Mouse (Mus musculus) neural tube, embryonic 12.5 days (tissue): Measurements from ENCODE around the gene Tmtc1. TPM values are rescaled to one million over a fixed set of nuclear protein-coding genes. Genes with fewer than 3 reads are reported as not detected.

ENCODE experiments used
- ATAC-seq: fragments of 200-750 bp; cut with Nextera tagmentation; 2 replicates; pipeline ENCODE4 v1.8.0; 2017; ENCODE audit warnings: low read depth, mild to moderate bottlenecking, moderate TSS enrichment, moderate library complexity; ENCODE audit not compliant: low FRiP score
- H3K27ac ChIP-seq: fragments of 300-500 bp; sonication (generic); 2 replicates; pipeline ENCODE4 v1.5.1; 2016
- H3K27me3 ChIP-seq: fragments of 300-500 bp; sonication (generic); replicated peaks from 2 replicates; pipeline ENCODE4 v1.6.1; 2016; ENCODE audit warnings: mild to moderate bottlenecking
- H3K36me3 ChIP-seq: fragments of 300-500 bp; sonication (generic); 2 replicates; pipeline ENCODE4 v1.6.1; 2016; ENCODE audit warnings: mild to moderate bottlenecking
- H3K4me1 ChIP-seq: fragments of 300-500 bp; sonication (generic); 2 replicates; pipeline ENCODE4 v1.6.1; 2016
- H3K4me2 ChIP-seq: fragments of 300-500 bp; sonication (generic); replicated peaks from 2 replicates; pipeline ENCODE4 v1.6.1; 2016; ENCODE audit warnings: mild to moderate bottlenecking
- H3K4me3 ChIP-seq: fragments of 300-500 bp; sonication (generic); 2 replicates; pipeline ENCODE4 v1.5.1; 2016
- H3K9ac ChIP-seq: fragments of 300-500 bp; sonication (generic); 2 replicates; pipeline ENCODE4 v1.6.1; 2016; ENCODE audit warnings: mild to moderate bottlenecking
- H3K9me3 ChIP-seq: fragments of 300-500 bp; sonication (generic); 2 replicates; pipeline ENCODE4 v1.6.1; 2016; ENCODE audit warnings: mild to moderate bottlenecking
- WGBS: fragments of 180-500 bp; shearing (Covaris S2); methylation state at CpG from one replicate; pipeline ENCODE4 v1.1.7; 2016; 5-methylcytosine and 5-hydroxymethylcytosine counted together
- polyA plus RNA-seq: library from polyadenylated mRNA; unstranded; fragments of >200 nt; fragmentation: Nextera tagmentation; extraction: Ambion mirVana; gene quantifications from 2 replicates; pipeline ENCODE4 v1.2.1, GENCODE M21; 2016

Gene Tmtc1
- polyA plus RNA-seq, 1 experiment from 2014 or later, result 2.3 TPM

DNA sequence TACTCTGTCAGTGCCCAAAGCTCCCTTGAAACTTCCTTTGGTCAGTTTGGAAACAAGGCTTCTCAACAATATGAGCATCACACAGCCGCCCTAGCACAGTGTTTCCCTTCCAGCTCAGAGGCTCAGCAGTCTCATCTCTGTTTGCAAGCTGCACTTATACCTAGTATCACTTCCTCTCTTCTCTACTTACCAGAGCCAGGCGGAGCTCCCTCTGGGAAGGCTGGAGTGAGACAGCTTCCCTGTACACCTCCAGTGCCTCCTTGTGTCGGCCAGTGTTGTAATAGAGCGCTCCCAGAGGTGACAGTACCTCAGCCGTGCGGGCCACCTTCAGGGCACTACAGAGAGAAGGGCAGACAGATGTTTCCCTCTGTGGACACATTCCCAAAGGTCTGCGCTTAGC, 197.6 kb downstream of the Tmtc1 start:
- H3K27me3 ChIP-seq, result no peaks in the 10 kb centered on the region
- H3K36me3 ChIP-seq, result no peaks in the 10 kb centered on the region
- no peaks in the 10 kb centered on the region for H3K9me3 ChIP-seq
- H3K4me1 ChIP-seq, result no peaks in the 10 kb centered on the region
- H3K4me2 ChIP-seq, result no peak overlapping the region
- WGBS, result 81% methylated on average over 7 of the region's 7 CpGs
- no peak overlapping the region for H3K9ac ChIP-seq
- H3K27ac ChIP-seq, result no peak overlapping the region
- no peak overlapping the region for H3K4me3 ChIP-seq
- ATAC-seq, result no peak

DNA sequence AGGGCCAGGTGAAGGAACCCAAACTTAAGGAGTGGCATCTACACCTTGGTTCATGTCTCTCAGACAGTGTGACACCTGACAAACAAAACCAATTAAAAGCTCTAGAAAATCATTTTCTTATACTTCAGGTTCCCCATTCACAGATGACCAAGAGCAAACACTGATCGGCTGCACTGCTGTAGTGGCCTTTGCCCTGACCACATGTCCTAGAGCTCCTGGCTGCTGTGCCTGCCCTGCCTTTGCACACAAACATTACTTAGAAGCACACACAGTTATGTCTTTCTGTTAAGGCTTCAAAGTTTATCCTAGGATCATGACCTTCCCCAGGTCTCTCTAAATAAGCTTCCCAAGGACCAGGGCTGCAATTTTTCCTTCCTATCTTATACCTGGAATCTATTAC, 199.4 kb downstream of the Tmtc1 start:
- Histone ChIP-seq H3K9ac (no peak overlapping the region), H3K36me3 (no peaks in the 10 kb centered on the region), H3K27ac (no peak overlapping the region), H3K4me1 (no peaks in the 10 kb centered on the region), H3K4me2 (no peak overlapping the region), H3K4me3 (no peak overlapping the region), H3K9me3 (no peaks in the 10 kb centered on the region), H3K27me3 (no peaks in the 10 kb centered on the region)
- ATAC-seq, result no peak
- 84% methylated on average over 1 of the region's 1 CpGs for WGBS

GRCm38 (mm10) chr6:148242304-148242703, 201.9 kb downstream of the Tmtc1 start:
- 63% methylated on average over 3 of the region's 3 CpGs for WGBS
- Histone ChIP-seq H3K4me3 (no peak overlapping the region), H3K27me3 (no peaks in the 10 kb centered on the region), H3K9me3 (no peaks in the 10 kb centered on the region), H3K9ac (no peak overlapping the region), H3K4me2 (no peak overlapping the region), H3K27ac (no peak overlapping the region), H3K4me1 (no peaks in the 10 kb centered on the region), H3K36me3 (no peaks in the 10 kb centered on the region)
- ATAC-seq, result no peak

GRCm38 (mm10) chr6:148241685-148242084, 202.5 kb downstream of the Tmtc1 start:
- no peak overlapping the region for H3K9ac ChIP-seq
- H3K36me3 ChIP-seq, result no peaks in the 10 kb centered on the region
- H3K27me3 ChIP-seq, result no peaks in the 10 kb centered on the region
- H3K4me3 ChIP-seq, result no peak overlapping the region
- no peak overlapping the region for H3K4me2 ChIP-seq
- H3K9me3 ChIP-seq, result no peaks in the 10 kb centered on the region
- no peaks in the 10 kb centered on the region for H3K4me1 ChIP-seq
- no peak for ATAC-seq
- H3K27ac ChIP-seq, result no peak overlapping the region
- 95% methylated on average over 5 of the region's 5 CpGs for WGBS

DNA sequence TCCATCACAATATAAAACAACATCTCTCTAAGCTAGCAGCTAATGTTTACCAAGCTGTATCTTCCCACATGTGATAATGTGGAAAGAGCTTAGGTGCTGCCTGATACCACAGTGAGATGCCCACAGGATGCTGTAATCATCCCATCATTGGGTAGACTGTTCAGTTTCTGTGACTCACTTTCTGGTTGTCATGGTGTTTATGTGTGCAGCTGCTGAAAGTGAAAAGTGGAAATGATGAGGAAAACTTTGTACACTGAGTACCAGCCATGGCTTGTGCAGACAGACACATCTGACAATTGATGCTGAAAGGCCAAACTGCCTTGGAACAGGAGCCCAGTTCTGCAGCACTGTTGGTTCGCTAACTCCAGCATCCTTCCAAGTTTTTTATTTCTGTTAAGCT, 204.9 kb downstream of the Tmtc1 start:
- H3K27me3 ChIP-seq, result no peaks in the 10 kb centered on the region
- no peak overlapping the region for H3K9ac ChIP-seq
- H3K27ac ChIP-seq, result no peak overlapping the region
- 95% methylated on average over 1 of the region's 1 CpGs for WGBS
- no peak for ATAC-seq
- H3K9me3 ChIP-seq, result no peaks in the 10 kb centered on the region
- H3K36me3 ChIP-seq, result no peaks in the 10 kb centered on the region
- H3K4me2 ChIP-seq, result no peak overlapping the region
- H3K4me3 ChIP-seq, result no peak overlapping the region
- H3K4me1 ChIP-seq, result no peaks in the 10 kb centered on the region

DNA sequence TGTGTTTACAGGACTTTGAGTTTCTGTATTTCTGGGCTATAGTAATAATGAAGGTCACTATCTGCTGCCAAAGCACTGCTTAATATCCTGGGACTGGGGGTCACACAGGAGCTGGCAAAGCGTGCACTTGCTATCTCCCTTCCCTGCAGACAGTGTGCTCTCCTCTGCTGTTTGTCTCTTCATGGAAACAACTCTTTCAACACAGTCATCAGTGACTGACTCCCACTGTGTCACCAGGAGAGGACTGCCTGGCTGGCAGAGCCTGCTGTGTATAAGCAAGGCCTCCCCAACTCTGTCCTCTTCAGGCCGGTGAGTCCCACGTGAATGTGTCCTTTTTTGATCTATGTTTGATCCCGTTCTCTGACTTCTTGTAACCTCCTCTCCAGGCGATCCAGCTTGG, 206.7 kb downstream of the Tmtc1 start:
- no peak overlapping the region for H3K9ac ChIP-seq
- no peak overlapping the region for H3K27ac ChIP-seq
- H3K4me3 ChIP-seq, result no peak overlapping the region
- ATAC-seq, result no peak
- no peak overlapping the region for H3K4me2 ChIP-seq
- WGBS, result 72% methylated on average over 5 of the region's 5 CpGs
- no peaks in the 10 kb centered on the region for H3K4me1 ChIP-seq
- H3K36me3 ChIP-seq, result no peaks in the 10 kb centered on the region
- no peaks in the 10 kb centered on the region for H3K9me3 ChIP-seq
- H3K27me3 ChIP-seq, result no peaks in the 10 kb centered on the region

DNA sequence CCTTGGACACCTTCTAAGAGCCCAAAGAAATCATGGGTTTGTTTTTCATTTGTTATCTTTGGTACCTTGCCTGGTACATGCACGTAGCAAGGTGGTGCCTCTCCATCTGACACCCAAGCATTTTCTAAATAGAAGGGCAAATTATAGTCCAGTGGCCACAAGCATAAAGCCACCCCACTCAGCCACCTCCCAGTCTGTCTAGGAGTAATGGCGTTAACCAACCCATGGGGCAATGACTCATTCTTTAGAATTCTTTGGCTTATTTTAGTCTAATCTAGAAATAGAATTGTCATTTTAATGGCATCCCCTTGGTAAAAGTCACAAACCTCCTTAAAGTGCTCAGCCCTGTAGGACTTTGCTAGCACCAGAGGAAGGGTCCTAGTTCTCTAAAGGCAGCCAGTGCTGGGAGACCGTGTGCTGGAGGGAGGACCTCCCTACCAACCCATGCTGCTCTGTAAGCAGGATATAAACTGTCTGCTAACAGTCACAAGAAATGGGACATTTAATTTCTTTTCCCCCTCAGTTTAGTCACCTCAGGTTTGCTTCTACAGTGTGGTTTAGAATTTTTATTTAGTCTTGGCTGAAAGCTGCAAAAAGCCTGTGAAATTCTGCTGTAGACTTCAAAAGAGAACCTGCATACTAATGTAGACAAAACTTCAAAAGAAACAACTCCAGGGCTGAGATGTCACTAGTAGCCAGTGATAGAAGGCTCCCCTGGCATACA, 209.9 kb downstream of the Tmtc1 start:
- ATAC-seq, result no peak
- Histone ChIP-seq H3K27me3 (no peaks in the 10 kb centered on the region), H3K9ac (no peak overlapping the region), H3K36me3 (no peaks in the 10 kb centered on the region), H3K4me1 (no peaks in the 10 kb centered on the region), H3K9me3 (no peaks in the 10 kb centered on the region), H3K4me3 (no peak overlapping the region), H3K4me2 (no peak overlapping the region), H3K27ac (no peak overlapping the region)
- WGBS, result 74% methylated on average over 3 of the region's 3 CpGs

- no peaks in the 10 kb centered on the region for H3K27me3 ChIP-seq
- no peak overlapping the region for H3K9ac ChIP-seq
- H3K4me3 ChIP-seq, result no peak overlapping the region
- WGBS, result 76% methylated on average over 3 of the region's 3 CpGs
- no peak for ATAC-seq
- H3K9me3 ChIP-seq, result no peaks in the 10 kb centered on the region
- H3K4me2 ChIP-seq, result no peak overlapping the region
- no peaks in the 10 kb centered on the region for H3K36me3 ChIP-seq
- no peak overlapping the region for H3K27ac ChIP-seq
- H3K4me1 ChIP-seq, result no peaks in the 10 kb centered on the region
These were observed 216.6 kb downstream of the Tmtc1 start for GRCm38 (mm10) chr6:148227542-148227941.

- no peak for ATAC-seq
- Histone ChIP-seq H3K4me1 (no peaks in the 10 kb centered on the region), H3K27ac (no peak overlapping the region), H3K4me2 (no peak overlapping the region), H3K4me3 (no peak overlapping the region), H3K36me3 (no peaks in the 10 kb centered on the region), H3K9ac (no peak overlapping the region), H3K27me3 (no peaks in the 10 kb centered on the region), H3K9me3 (no peaks in the 10 kb centered on the region)
- 33% methylated on average over 2 of the region's 2 CpGs for WGBS
These were observed 221.5 kb downstream of the Tmtc1 start for GRCm38 (mm10) chr6:148222686-148223085.

DNA sequence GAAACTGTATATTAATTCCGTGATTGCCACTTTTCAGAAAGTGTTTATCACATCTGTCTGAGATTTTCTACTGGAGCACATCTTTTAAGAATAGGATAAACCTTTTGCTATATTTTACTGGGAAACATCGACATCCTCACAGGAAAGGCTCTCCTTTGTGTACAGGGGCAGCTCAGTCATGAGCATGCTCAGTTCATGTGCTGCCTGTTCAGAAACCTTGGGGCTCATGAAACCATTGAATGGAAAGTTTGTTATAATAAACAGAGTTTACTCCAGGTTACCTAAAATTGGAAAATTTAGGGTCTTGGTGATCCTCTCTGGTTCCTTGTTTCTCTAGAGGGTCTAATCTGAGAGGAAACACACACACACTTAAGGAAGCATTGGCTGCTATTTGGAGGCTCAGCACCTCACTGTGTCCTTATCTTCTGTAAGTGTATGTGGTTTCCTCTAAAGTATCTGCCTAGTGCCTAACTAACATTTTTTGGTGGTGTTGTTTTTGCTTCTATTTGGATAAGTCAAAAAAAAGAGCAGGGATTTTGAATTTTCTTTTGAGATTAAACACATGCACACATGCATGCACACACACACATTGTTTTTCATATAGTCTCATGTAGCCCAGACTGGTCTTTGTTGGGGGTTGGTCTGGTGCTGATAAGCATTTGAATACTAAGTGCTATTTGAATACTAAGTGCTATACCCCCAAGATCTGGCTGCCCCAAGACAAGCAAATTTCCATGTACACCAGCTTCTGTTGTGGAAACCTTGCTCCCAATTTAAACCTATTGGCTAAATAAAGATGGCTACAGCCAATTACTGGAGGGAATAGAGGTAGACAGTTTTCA, 225.7 kb downstream of the Tmtc1 start:
- no peaks in the 10 kb centered on the region for H3K27me3 ChIP-seq
- H3K27ac ChIP-seq, result no peak overlapping the region
- H3K9ac ChIP-seq, result no peak overlapping the region
- WGBS, result 93% methylated on average over 2 of the region's 2 CpGs
- no peak overlapping the region for H3K4me3 ChIP-seq
- H3K4me2 ChIP-seq, result no peak overlapping the region
- H3K4me1 ChIP-seq, result no peaks in the 10 kb centered on the region
- H3K9me3 ChIP-seq, result no peaks in the 10 kb centered on the region
- ATAC-seq, result no peak
- H3K36me3 ChIP-seq, result no peaks in the 10 kb centered on the region

- no peak for ATAC-seq
- no peak overlapping the region for H3K4me3 ChIP-seq
- H3K9me3 ChIP-seq, result no peaks in the 10 kb centered on the region
- no peaks in the 10 kb centered on the region for H3K36me3 ChIP-seq
- 94% methylated on average over 4 of the region's 4 CpGs for WGBS
- H3K9ac ChIP-seq, result no peak overlapping the region
- no peak overlapping the region for H3K27ac ChIP-seq
- 0 out of 2 replicates have a peak, but pooled peaks cover 5% of the 10 kb centered on the region for H3K4me1 ChIP-seq
- H3K4me2 ChIP-seq, result no peak overlapping the region
- no peaks in the 10 kb centered on the region for H3K27me3 ChIP-seq
These were observed 227.4 kb downstream of the Tmtc1 start for GRCm38 (mm10) chr6:148216752-148217151.

DNA sequence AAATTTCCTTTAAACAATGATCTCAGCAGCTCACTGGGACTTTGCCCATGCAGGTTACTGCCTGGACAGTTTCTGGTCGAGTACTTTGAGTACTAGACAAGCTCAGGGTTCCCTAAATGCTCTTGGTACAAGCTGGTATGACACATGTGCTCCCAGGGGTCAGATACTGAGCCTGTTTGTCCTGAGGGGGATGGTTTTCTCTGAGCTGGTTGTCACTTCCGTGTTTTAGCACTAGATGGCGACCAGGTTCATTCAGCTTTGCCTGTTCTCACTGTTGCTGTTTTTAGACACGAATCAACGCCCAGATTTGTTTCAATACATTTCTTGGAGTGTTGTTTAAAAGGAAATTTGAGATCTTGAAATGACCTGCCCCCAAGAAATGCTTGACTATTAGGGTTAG, 229.4 kb downstream of the Tmtc1 start:
- Histone ChIP-seq H3K36me3 (no peaks in the 10 kb centered on the region), H3K27ac (no peak overlapping the region), H3K4me3 (no peak overlapping the region), H3K4me1 (peaks cover 9% of the 10 kb centered on the region; the same call in 1 of the 2 replicates), H3K27me3 (no peaks in the 10 kb centered on the region), H3K9ac (no peak overlapping the region), H3K4me2 (no peak overlapping the region), H3K9me3 (no peaks in the 10 kb centered on the region)
- no peak for ATAC-seq
- 15% methylated on average over 5 of the region's 5 CpGs for WGBS
